Mouse (Mus musculus): ENCODE data around the gene Lyrm9. TPM values are rescaled to one million over a fixed set of nuclear protein-coding genes. Genes with fewer than 3 reads are reported as not detected.
"Not testable (repeated sequence)": the region's sequence is repeated elsewhere in the genome, so short reads cannot be mapped to it uniquely, and the experiment has no call there.

Gene Lyrm9
- polyA plus RNA-seq, 1 experiment from 2014 or later = 10.7 TPM

DNA sequence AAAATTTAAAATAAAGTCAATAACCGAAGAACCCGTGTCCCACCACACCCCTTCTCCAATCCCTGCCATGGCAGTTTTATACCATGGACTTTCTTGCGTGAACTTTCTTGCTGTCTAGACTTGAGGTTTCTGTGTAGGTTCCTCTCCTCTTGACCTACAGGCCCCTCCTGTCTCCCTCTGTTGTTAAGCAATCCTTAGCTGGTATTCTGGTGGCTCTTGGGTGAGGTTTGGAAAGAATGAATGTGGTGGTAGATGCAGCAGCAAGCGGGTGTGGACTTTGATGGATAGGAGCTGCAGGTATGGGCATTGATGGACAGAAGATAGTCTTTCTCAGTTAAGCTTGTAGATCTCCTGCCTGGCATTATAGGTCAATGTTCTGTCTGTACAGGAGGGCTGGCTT, 37.5 kb downstream of the Lyrm9 start:
- Histone ChIP-seq H3K4me2 (replicated peaks) (no peak overlapping the region), H3K27ac (no peak overlapping the region), H3K9me3 (no peaks in the 10 kb centered on the region), H3K4me1 (no peaks in the 10 kb centered on the region), H3K36me3 (no peaks in the 10 kb centered on the region), H3K27me3 (no peaks in the 10 kb centered on the region), H3K4me3 (no peak overlapping the region), H3K9ac (no peak overlapping the region)
- WGBS = 87% methylated on average over 4 of the region's 4 CpGs
- no peak for ATAC-seq (ENCODE audit: insufficient number of reproducible peaks, insufficient read depth, low FRiP score, low TSS enrichment)

DNA sequence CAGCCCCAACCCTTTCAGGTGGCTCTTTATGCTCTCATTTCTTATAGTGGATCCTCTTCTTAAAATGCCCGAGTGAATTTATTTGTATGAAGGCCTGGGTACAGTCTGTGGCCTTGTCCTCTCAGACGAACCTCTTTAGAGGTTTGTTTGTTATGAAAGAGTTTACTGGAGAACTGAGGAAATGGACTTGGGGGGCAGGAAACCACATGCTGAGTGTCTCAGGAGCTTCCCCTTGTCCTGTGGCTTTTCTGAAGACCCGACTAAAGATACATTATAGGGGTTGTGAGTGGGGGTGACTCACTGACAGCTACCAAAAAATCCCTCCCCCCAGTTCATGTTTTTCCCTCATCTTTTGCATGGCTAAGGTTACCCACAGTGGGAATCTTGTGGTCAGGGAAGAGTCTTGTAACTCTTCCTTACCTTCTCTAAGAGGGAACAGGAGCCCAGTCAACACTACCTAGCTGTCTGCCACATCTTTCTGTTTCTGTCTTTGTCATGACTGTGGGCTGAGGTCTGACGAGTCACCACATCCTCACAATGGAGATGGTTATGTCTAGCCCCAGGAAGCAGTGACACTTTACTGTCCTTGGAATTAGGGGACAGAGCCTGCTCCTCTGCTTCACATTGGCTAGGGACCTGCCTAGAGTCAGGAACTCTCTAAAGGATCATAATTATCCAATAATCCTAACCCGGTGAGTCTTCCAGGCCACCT, 38.3 kb downstream of the Lyrm9 start:
- Histone ChIP-seq H3K27ac (no peak overlapping the region), H3K9ac (no peak overlapping the region), H3K4me2 (replicated peaks) (no peak overlapping the region), H3K4me3 (no peak overlapping the region), H3K9me3 (no peaks in the 10 kb centered on the region), H3K27me3 (no peaks in the 10 kb centered on the region), H3K36me3 (no peaks in the 10 kb centered on the region), H3K4me1 (no peaks in the 10 kb centered on the region)
- ATAC-seq (ENCODE audit: insufficient number of reproducible peaks, insufficient read depth, low FRiP score, low TSS enrichment) = no peak
- 72% methylated on average over 5 of the region's 5 CpGs for WGBS

GRCm38 (mm10) chr11:78865314-78865713, 38.9 kb downstream of the Lyrm9 start:
- no peak overlapping the region for H3K9ac ChIP-seq
- H3K9me3 ChIP-seq = no peaks in the 10 kb centered on the region
- H3K27me3 ChIP-seq = no peaks in the 10 kb centered on the region
- H3K4me3 ChIP-seq = no peak overlapping the region
- no peaks in the 10 kb centered on the region for H3K4me1 ChIP-seq
- H3K27ac ChIP-seq = no peak overlapping the region
- H3K4me2 ChIP-seq (replicated peaks) = no peak overlapping the region
- ATAC-seq (ENCODE audit: insufficient number of reproducible peaks, insufficient read depth, low FRiP score, low TSS enrichment) = no peak
- WGBS = 81% methylated on average over 2 of the region's 2 CpGs
- H3K36me3 ChIP-seq = no peaks in the 10 kb centered on the region

GRCm38 (mm10) chr11:78866486-78866885, 40.1 kb downstream of the Lyrm9 start:
- no peak overlapping the region for H3K4me3 ChIP-seq
- H3K36me3 ChIP-seq = no peaks in the 10 kb centered on the region
- no peaks in the 10 kb centered on the region for H3K27me3 ChIP-seq
- no peaks in the 10 kb centered on the region for H3K4me1 ChIP-seq
- H3K27ac ChIP-seq = no peak overlapping the region
- H3K9me3 ChIP-seq = no peaks in the 10 kb centered on the region
- no peak overlapping the region for H3K9ac ChIP-seq
- WGBS = 89% methylated on average over 3 of the region's 3 CpGs
- H3K4me2 ChIP-seq (replicated peaks) = no peak overlapping the region
- no peak for ATAC-seq (ENCODE audit: insufficient number of reproducible peaks, insufficient read depth, low FRiP score, low TSS enrichment)

- H3K4me2 ChIP-seq (replicated peaks) = no peak overlapping the region
- H3K4me1 ChIP-seq = peaks cover 4% of the 10 kb centered on the region; the same call in 1 of the 2 replicates
- 70% methylated on average over 3 of the region's 3 CpGs for WGBS
- no peaks in the 10 kb centered on the region for H3K9me3 ChIP-seq
- H3K27me3 ChIP-seq = no peaks in the 10 kb centered on the region
- no peak overlapping the region for H3K27ac ChIP-seq
- no peak overlapping the region for H3K4me3 ChIP-seq
- H3K36me3 ChIP-seq = no peaks in the 10 kb centered on the region
- ATAC-seq (ENCODE audit: insufficient number of reproducible peaks, insufficient read depth, low FRiP score, low TSS enrichment) = no peak
- H3K9ac ChIP-seq = no peak overlapping the region
These were observed 41.3 kb downstream of the Lyrm9 start for GRCm38 (mm10) chr11:78867696-78868095.

- H3K9me3 ChIP-seq = not testable (repeated sequence)
These were observed 42.8 kb downstream of the Lyrm9 start for GRCm38 (mm10) chr11:78869205-78869604.

GRCm38 (mm10) chr11:78870891-78871290, 44.5 kb downstream of the Lyrm9 start:
- ATAC-seq (ENCODE audit: insufficient number of reproducible peaks, insufficient read depth, low FRiP score, low TSS enrichment) = no peak
- H3K4me1 ChIP-seq = peaks cover 4% of the 10 kb centered on the region; the same call in 1 of the 2 replicates
- no peaks in the 10 kb centered on the region for H3K9me3 ChIP-seq
- no peaks in the 10 kb centered on the region for H3K36me3 ChIP-seq
- H3K27ac ChIP-seq = no peak overlapping the region
- H3K4me2 ChIP-seq (replicated peaks) = no peak overlapping the region
- no peak overlapping the region for H3K9ac ChIP-seq
- no peak overlapping the region for H3K4me3 ChIP-seq
- 84% methylated on average over 4 of the region's 4 CpGs for WGBS
- H3K27me3 ChIP-seq = no peaks in the 10 kb centered on the region

More at GRCm38 (mm10) chr11:78869205-78869604, 42.8 kb downstream of the Lyrm9 start:
- not testable (repeated sequence) for H3K4me2 ChIP-seq (replicated peaks); H3K4me1 ChIP-seq; H3K9ac ChIP-seq; H3K27me3 ChIP-seq; H3K36me3 ChIP-seq; H3K4me3 ChIP-seq; ATAC-seq (ENCODE audit: insufficient number of reproducible peaks, insufficient read depth, low FRiP score, low TSS enrichment); H3K27ac ChIP-seq
- WGBS = 94% methylated on average over 8 of the region's 8 CpGs

- 36% methylated on average over 2 of the region's 2 CpGs for WGBS
- no peaks in the 10 kb centered on the region for H3K9me3 ChIP-seq
- H3K4me1 ChIP-seq = peaks cover 4% of the 10 kb centered on the region; the same call in 1 of the 2 replicates
- no peaks in the 10 kb centered on the region for H3K27me3 ChIP-seq
- no peak overlapping the region for H3K9ac ChIP-seq
- no peaks in the 10 kb centered on the region for H3K36me3 ChIP-seq
- no peak for ATAC-seq (ENCODE audit: insufficient number of reproducible peaks, insufficient read depth, low FRiP score, low TSS enrichment)
- H3K27ac ChIP-seq = no peak overlapping the region; the same call in 1 of the 2 replicates
- H3K4me3 ChIP-seq = no peak overlapping the region
- H3K4me2 ChIP-seq (replicated peaks) = no peak overlapping the region
These were observed 46.4 kb downstream of the Lyrm9 start for GRCm38 (mm10) chr11:78872782-78873181.

- no peak for ATAC-seq (ENCODE audit: insufficient number of reproducible peaks, insufficient read depth, low FRiP score, low TSS enrichment)
- WGBS = 85% methylated on average over 3 of the region's 3 CpGs
- no peaks in the 10 kb centered on the region for H3K27me3 ChIP-seq
These were observed 53.3 kb downstream of the Lyrm9 start for GRCm38 (mm10) chr11:78879727-78880126.

GRCm38 (mm10) chr11:78886693-78887092, 60.3 kb downstream of the Lyrm9 start:
- H3K9ac ChIP-seq = no peak overlapping the region
- H3K4me2 ChIP-seq (replicated peaks) = no peak overlapping the region; the same call in 1 of the 2 replicates
- H3K4me3 ChIP-seq = no peak overlapping the region
- H3K27me3 ChIP-seq = no peaks in the 10 kb centered on the region
- no peaks in the 10 kb centered on the region for H3K9me3 ChIP-seq
- peak overlapping the region; percentile 86 for H3K27ac ChIP-seq
- peaks cover 17% of the 10 kb centered on the region for H3K4me1 ChIP-seq
- H3K36me3 ChIP-seq = no peaks in the 10 kb centered on the region
- 36% methylated on average over 1 of the region's 1 CpGs for WGBS
- ATAC-seq (ENCODE audit: insufficient number of reproducible peaks, insufficient read depth, low FRiP score, low TSS enrichment) = no peak

More at GRCm38 (mm10) chr11:78879727-78880126, 53.3 kb downstream of the Lyrm9 start:
- no peak overlapping the region for H3K4me3 ChIP-seq
- no peaks in the 10 kb centered on the region for H3K9me3 ChIP-seq
- H3K9ac ChIP-seq = no peak overlapping the region
- no peaks in the 10 kb centered on the region for H3K36me3 ChIP-seq
- no peak overlapping the region for H3K4me2 ChIP-seq (replicated peaks)
- no peak overlapping the region for H3K27ac ChIP-seq
- H3K4me1 ChIP-seq = no peaks in the 10 kb centered on the region

GRCm38 (mm10) chr11:78887102-78887971, 61.0 kb downstream of the Lyrm9 start:
- H3K4me2 ChIP-seq (replicated peaks) = peak overlapping the region; percentile 7; the same call in 1 of the 2 replicates
- H3K9me3 ChIP-seq = no peaks in the 10 kb centered on the region
- peaks cover 17% of the 10 kb centered on the region for H3K4me1 ChIP-seq
- peak overlapping the region; percentile 86 for H3K27ac ChIP-seq
- no peak overlapping the region for H3K4me3 ChIP-seq
- H3K36me3 ChIP-seq = no peaks in the 10 kb centered on the region
- H3K9ac ChIP-seq = no peak overlapping the region
- 22% methylated on average over 9 of the region's 9 CpGs for WGBS
- ATAC-seq (ENCODE audit: insufficient number of reproducible peaks, insufficient read depth, low FRiP score, low TSS enrichment) = peak; percentile 69; the same call in 1 of the 2 replicates
- H3K27me3 ChIP-seq = no peaks in the 10 kb centered on the region

GRCm38 (mm10) chr11:78889156-78889555, 62.8 kb downstream of the Lyrm9 start:
- Histone ChIP-seq H3K9ac (no peak overlapping the region), H3K4me2 (replicated peaks) (no peak overlapping the region), H3K9me3 (no peaks in the 10 kb centered on the region), H3K36me3 (no peaks in the 10 kb centered on the region), H3K27me3 (no peaks in the 10 kb centered on the region), H3K4me1 (peaks cover 17% of the 10 kb centered on the region), H3K4me3 (no peak overlapping the region), H3K27ac (no peak overlapping the region)
- no peak for ATAC-seq (ENCODE audit: insufficient number of reproducible peaks, insufficient read depth, low FRiP score, low TSS enrichment)
- WGBS = 86% methylated on average over 4 of the region's 4 CpGs

Data from embryonic facial prominence, embryonic 12.5 days (tissue).